Mouse (Mus musculus) CH12F3 (cell line): ENCODE measurements around the gene Rras2.

Experiments used
- in situ Hi-C: fragments of 300-500 bp; cut with MboI; formaldehyde crosslinking; loops from 2 replicates; pipeline ENCODE4 v1.14.3; 2020; ENCODE audit warnings: low sequenced_read_pairs

The Rras2 gene

DNA sequence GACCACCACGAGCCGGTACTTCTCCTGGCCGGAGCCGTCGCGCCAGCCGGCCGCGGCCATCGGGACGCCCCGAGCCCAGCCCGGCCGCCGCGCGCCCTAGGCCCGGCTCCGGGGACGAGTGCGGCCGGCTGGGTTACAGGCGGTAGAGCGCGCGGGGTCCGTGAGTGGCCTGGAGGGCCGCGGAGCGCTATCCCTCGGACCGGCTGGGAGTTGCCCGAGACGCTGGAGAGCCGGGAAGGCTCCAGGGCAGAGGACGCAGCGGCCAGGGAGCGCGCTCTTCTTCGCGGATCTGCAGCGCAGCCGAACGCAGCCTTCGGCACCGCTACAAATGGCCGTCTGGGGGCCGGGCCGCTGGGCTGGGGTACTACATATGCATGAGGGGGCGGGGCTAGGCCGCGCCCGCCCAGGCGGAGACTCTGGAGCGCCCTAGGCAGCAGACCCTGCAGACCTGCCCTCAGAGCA lies at the start of gene Rras2:
Rras2 (minus strand) TSS at position 338 of the 462 bp plus-strand sequence.
- in situ Hi-C loops, result no loop called here

DNA sequence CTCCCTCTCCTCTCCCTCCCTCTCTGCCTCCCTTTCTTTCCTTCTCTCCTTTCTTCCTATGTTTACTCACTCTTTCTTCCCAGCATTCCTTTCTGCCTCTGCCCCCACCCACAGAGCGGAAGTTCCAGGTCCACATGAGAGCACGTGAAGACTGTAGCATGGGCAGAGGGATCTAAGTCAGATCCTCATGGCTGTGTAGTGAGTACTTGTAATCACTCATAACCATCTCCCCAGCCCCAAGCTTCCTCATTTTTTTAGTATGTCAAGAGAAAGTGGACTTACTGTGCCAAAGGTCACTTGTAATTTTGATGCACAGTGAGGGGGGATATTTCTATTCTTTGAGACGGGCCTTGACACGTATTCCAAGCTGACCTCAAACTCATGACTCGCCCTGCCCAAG lies 45.4 kb upstream of the Rras2 start:
- in situ Hi-C loops, result no loop called here

DNA sequence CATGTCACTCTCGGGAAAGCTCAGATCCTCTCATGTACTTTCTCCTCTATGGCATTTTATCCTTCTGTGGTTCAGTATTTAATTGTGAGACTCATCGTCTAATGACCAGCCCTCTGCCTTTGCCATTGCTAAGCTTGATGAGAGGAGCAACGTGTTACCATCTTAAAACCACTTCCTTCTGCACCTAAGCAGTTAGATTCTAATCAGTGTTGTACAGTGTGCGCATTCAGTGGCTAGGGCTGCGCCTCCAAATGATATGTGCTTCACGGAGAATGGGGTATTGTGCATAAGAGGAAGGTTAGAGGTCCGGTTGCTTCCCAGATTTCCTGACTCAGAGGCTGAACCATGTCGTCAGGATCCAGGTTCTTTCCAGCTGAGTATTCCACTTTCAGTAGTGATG lies 43.5 kb upstream of the Rras2 start:
- in situ Hi-C loops, result no loop called here

DNA sequence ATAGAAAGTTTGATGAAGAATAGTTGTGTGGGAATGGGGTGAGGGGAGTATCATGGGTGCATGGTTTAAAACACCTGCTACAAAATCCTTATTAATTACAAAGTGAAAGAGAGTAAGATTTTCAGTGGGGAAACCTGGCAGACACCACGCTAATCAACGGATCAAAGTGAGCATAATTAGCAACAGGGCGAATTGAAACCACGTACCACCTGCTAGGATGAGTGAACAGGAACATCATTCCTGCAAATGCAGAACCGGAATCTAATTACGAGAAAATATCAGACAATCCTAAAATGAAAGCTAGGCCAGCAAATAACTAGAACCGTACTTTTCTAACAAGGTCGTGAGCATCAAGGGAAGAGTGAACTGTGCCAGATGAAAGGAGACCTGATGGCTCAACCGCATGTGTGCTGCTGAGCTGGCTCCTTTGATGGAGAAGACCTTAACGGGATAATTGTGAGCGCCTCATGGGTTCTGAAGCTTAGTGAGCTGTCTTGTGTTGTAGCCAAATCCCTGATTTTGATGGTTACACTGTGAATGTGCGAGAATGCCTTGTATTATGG lies 40.2 kb upstream of the Rras2 start:
- in situ Hi-C loops, result no loop called here

DNA sequence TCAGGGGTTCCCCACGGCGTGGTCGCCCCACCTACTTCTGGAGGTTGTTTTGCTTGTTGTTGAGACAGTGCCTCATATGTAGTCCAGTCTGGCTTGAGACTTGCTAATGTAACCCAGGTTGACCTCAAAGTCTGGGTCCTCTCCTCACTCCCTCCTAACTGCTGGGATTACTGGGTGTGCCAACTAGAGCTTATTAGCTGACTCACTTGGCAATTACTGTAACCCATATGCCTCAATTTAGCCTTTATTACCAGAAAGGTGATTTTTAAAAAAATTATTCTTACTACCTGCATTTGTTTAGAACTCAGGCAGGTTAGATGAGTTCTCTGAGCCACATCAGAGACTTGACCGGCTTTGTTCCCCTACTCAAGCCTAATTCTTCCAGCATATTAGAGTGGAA lies 38.8 kb upstream of the Rras2 start:
- in situ Hi-C loops, result no loop called here

DNA sequence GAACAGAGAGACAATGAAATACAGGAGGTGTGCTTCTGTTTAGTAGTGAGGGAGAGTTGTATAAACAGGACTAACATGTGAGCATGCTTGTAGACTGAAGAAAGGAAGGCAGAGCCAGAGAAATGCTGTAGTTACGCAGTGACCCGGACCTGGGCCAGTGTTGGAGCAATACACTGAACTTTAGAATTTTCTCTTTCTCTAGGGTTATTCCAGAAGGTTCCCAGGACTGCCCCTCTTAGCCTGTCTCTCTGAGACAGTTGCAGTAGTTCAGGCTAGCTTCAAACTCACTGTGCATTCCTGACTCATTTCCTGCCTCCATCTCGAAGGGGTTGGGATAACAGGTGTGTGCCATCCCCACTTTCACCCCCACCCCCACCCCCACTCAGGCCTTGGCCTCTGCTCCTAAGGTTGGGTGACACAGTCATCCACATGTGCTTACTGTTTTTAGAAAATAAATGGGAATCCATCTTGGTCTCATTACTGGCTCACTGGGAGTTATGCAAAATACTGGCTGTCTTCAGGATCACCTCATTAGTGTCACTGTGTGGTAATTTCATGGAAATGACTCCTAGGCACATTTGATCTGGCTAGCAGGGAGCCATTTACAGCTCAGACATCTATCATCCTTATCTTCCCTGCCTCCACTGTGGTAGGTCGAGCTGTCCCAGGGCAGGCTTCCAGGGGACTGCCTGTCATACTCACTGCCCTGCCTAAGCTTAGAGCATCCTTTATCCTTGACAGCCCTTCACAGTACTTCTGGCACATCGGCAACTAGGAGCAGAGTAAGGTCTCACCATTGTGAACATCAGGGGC lies 37.7 kb upstream of the Rras2 start:
- in situ Hi-C loops, result no loop called here

DNA sequence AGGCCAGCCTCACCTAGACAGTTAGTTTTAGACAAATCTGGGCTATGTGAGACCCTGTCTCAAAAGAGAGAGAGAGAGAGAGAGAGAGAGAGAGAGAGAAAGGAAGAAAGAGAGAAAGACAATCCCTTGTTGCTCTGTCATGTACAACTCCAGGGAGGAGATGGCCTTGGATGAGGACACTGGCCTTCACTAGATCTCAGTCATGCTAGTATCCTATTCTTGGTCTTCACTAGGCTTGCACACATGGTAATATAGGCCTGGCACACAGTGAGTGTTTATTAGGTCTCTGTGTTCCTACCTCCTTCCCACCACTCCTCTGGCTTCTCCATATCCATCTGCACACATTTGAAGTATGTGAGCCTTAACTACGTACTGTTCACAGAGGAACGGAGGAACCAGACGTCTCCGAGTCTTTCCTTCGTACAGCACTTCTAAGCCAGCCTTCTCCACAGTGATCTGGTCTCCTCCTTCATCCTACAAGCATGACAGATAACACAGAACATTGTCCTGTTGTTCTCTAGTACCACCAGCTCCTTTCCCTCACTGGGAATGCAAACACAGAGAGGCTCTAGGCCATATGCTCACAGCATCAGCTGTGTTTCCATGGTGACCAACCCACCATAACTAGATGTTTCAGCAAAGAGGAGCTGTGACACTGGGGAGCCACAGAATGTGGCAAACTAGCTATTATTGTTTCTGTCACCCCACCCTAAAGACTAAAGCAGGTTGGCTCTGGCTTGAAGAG lies 33.6 kb upstream of the Rras2 start:
- in situ Hi-C loops, result no loop called here

DNA sequence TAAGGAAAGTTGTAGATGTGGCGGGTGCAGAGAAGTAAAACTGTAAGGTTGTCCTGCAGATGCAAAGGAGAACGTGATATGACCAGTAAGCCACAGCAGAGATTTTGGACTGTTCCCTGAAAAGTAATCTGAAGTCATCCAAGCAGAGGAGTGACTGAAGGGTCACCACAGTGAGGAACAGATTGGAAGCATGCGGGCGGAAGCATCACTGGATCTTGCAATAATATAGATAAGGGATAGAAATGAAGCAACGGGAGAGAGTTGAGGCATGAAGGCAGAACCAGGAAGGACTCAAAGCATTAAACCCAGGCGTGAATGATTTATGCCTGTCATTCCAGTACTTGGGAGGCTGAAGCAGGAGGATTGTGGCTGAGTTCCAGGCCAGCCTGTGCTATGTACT lies 32.0 kb upstream of the Rras2 start:
- in situ Hi-C loops, result no loop called here

DNA sequence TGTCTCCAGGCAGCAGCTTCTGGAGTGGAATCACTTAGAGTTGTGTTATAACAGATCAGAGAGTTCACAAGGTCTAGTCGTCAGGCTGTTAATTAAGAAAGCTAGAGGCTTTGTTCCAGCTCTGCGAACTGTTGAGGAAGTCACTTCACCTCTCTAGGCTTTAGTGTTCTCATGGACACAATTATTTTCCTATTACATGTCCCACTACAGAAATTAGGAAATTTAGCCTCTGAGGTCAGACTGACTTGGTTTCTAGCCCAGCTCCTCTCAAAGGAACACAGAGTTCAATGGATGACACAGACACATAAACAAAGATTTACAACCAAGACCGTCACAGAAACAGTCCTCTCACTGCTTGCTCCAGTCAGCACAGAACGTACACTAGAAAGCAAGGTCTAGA lies 31.6 kb upstream of the Rras2 start:
- in situ Hi-C loops, result no loop called here

DNA sequence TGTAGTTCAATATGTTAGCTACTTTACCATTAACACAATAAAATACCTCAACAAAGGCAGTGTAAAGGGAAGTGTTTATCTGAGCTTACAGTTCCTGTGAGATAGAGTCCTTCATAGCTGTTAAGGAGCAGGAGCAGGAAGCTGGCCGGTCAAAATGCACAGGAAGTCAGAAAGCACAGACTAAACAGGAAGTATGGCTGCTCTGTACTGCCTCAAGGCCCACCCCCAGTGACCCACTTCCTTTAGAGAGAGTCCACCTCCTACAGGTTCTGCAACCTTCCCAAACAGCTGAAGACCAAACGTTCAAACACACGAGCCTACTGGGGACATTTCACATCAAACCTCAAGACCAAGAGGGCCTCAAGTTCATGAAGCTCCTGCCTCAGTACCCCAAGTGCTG lies 28.3 kb upstream of the Rras2 start:
- in situ Hi-C loops, result no loop called here

DNA sequence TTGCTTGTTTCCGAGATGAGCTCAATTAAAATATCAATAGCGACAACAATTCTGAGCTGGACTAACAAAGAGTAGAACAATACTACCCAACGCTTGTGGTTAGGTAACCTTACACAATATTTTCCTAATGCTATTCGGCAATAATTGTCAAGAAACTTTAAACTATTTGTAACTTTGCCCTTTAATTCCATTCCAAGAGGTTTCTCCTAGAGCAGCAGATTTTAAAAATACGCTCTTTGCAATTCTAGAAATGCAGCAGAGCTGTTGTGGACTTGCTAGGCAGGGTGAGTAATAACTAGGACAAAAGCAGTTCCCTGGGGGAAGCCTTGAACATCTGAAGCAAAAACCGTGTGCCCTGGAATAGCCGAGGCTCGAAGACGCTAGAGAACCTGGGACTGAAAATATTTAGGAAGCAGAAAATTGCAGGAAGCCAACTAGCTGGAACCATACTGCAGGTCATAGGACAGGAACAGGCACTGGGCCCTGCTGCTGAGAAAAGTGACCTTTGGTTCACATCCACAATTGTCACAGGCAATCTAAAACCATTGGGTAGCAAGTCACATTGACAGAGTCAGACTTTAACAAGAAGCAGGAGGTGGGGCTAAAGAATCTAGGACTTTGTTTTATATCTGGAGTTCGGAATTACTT lies 24.7 kb upstream of the Rras2 start:
- in situ Hi-C loops, result no loop called here

DNA sequence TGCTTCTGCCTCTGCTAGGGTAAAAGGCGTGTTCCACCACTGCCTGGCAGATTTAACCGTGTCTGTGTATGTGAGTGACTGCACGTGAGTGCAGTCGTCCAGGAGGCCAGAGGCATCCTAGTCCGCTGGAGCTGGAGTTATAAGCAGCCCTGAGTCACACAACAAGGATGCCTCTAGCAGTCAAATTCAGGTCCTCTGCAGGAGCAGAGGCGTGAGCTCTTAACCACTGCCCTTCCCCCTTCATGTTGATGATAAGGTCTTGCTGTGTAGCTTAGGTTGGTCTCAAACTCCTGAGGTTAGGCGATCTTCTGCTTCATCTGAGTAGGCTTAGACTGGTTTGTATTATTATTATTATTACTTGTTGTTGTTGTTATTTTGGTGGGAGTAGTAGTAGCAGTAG lies 22.4 kb upstream of the Rras2 start:
- in situ Hi-C loops, result no loop called here

DNA sequence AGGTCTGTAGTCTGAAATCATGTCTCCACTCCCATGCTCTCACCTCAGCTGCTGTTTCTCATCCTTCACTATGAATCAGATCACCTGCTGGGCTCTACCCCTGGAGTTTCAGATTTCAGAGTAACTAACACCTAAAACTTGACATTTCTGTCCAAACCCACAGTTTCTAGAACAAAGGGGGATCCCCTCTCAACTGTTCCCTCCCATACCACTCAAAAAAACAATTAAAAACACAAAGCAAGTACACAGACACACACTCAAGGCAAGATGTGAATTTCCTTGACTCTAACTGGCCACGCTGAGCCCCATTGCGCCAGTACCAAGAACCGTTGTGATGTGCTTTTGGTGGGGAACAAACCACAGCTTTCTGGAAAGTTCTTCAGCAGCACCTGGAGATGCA lies 21.8 kb upstream of the Rras2 start:
- in situ Hi-C loops, result no loop called here

DNA sequence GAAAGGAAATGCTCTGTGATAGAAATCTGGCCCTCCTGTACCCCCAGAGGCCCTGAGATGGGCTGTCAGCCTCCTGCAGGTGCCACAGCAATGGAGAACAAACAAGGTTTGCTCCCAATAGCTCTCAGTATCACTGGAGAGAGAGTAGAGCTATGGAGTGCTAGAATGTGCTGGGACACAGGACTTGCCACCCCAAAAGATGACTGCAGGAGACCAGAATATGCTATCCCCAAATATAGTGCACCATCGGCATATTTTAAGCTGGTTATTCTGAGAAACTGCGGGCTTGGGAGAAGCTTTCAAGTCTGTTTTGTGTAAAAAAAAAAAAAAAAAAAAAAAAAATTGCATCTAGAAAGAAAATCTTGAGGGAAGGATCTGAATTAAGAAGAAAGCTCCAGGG lies 20.7 kb upstream of the Rras2 start:
- in situ Hi-C loops, result no loop called here

DNA sequence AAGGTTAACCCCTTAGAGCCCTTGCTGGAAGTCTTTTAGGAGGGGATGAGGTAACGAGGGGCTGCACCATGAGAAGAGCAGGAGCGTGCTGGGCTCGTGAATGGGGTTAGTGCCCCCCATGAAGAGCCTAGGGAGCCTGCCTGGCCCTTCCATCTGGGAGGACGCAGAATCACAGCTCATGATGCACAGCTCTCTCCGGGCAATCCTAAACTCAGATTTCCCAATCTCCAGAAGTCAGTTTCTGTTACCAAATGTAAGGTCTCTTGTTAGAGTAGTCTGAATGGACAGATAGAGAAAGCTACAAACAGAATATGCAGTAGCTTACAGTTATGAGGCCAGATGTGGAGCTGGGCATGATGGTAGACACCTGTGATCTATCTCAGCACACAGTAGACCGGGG lies 17.6 kb upstream of the Rras2 start:
- in situ Hi-C loops, result no loop called here

DNA sequence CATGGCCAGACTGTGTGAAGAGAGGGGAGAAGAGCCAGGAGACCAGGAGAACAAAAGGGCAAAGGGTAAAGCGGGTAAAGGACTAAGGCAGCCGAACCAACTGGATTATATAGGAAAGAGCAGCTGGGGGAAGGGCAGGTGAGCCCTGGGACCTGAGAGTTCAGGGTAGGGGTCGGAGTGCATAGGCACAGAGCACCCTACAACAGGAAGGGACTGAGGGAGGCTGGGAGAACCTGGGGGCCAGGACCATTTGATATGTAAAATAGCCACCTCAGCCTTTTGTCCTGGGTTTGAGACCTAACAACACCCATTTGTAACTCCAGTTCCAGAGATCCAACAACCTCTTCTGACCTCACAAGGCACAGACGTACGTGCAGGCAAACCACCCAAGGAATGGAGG lies 16.4 kb upstream of the Rras2 start:
- in situ Hi-C loops, result no loop called here

DNA sequence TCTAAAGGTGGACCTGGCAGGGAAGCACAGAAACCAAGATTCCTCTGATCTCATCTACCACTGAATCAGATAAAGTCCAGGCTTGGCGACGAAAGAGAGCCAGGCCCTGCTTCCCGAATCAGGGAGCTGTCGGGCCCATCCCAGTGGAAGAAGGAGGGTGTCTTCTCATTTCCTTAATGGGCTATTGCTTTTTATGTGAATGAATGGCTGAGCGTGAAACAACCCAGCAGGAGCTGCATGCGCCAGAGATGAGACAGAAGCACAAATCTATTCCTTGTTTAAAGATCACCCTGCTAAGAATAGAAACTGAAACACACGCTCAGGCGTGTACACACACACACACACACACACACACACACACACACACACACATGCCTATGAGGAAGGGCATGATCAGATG lies 14.7 kb upstream of the Rras2 start:
- in situ Hi-C loops, result no loop called here

DNA sequence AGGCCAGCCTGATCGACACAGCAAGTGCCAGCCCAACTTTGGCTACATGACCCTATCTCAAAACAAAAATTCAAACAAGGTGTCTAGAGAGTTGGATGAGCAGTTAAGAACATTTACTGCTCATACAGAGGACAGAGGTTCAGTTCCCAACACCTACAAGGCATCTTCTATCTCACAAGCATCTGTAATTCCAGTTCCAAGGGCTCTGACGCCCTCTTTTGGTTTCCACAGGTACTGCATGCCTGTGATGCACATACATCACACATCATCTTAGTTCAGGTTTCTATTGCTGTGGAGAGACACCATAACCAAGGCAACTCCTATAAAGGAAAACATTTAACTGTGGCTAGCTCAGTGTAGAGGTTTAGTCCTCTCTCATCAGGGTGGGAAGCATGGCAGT lies 11.7 kb upstream of the Rras2 start:
- in situ Hi-C loops, result no loop called here

DNA sequence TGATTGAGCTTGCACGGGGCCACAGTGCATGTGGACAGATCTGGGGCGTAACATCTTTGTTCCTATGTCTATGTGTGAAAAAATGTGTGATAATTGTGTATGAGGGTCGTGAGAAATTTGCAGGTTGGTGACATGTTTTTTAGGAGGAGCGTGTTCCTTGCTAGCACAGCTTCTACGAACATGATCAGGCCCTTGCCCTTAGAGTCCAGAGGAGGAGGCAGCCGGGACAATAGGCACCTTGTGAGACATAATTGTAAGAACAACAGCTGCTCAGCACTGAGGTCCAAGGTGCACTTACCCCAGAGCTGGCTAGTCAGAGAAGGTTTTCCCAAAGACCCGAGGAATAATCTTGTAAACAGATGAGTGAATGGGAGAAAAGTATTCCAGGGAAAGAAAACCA lies 599 bp upstream of the Rras2 start:
- in situ Hi-C loops, result no loop called here

DNA sequence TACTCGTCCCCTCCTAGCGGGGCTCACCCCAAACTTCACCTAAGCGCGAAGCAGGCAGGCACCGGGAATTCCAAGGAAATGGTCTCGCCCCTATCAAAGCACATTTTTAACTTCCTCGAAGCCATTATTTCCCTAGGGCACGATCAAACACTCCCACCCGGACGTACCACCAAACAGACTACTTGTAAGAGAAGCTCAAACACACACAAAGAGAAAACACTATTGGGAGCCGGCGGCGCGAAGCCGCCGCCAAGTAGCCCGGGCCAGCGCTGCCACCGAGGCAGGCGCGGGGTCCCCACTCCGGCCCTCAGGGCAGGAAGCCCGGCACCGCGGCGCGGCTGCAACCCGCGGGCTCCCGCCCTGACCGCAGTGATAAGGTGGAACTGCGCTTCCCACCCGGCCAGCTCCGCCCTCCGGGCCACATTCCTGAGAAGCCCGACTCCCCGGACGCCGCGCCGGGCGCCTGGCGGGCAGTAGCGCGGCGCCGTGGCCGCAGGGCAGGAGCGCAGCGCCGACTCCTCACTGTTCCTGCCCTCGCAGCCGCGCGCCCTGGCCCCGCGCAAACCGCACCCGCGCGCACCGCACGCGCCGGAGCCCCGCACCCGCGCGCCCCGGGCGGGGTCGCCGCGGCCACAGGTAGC lies 750 bp downstream of the Rras2 start:
- in situ Hi-C loops, result no loop called here

DNA sequence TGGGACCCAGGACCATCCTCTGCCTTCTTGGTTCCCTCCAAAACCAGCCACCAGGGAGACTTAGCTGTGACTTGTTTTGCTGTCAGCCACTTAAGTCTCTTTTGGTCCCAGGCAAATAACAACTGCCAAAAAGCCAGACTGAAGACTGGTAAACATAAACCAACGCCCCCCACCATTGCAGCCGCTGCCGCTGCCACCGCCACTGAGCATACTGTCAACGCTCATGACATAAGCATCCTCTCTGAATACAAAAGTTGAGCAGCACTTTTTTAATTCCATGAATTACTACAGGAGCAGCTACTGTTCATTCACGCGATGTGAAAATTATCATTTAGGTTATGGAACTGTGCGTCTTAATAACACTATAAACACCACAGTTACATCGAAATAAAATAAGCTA lies 1.6 kb downstream of the Rras2 start:
- in situ Hi-C loops, result no loop called here
